Mouse (Mus musculus) gastrocnemius, postnatal 4 days (tissue): ENCODE measurements around the gene Anapc11. TPM values are rescaled to one million over a fixed set of nuclear protein-coding genes. Genes with fewer than 3 reads are reported as not detected.
A peak's percentile ranks its signal among the peaks of the same experiment; 100 is the strongest.

Experiments used
- DNase-seq, 2 experiments: peaks; one replicate each; pipeline ENCODE4 v3.0.0; 2021 to 2022; ENCODE audit warnings: low spot score in 2 of 2, mixed read lengths in 2 of 2
- total RNA-seq, 2 experiments: library from RNA; stranded (reverse); gene quantifications; 2 replicates each; pipeline ENCODE4 v1.2.3; 2021

Gene Anapc11
- total RNA-seq, 2 experiments from 2014 or later: 72.5 to 86.2 TPM

- peak; percentile 70 to 89 for DNase-seq
Measured at GRCm38 (mm10) chr11:120624680-120625111, 26.5 kb downstream of the Anapc11 start.

GRCm38 (mm10) chr11:120625152-120625775, 27.0 kb downstream of the Anapc11 start, which contains the start of gene Sirt7:
Gene Sirt7, minus strand, starts transcription at chr11:120625240.
- no peak for DNase-seq

GRCm38 (mm10) chr11:120626785-120627467, 28.7 kb downstream of the Anapc11 start:
- peak in 1 of 2 experiments; percentile 9 for DNase-seq

- DNase-seq: peak in 1 of 2 experiments; percentile 10
Measured at GRCm38 (mm10) chr11:120627468-120628300, 29.5 kb downstream of the Anapc11 start.

GRCm38 (mm10) chr11:120628601-120629340, 30.6 kb downstream of the Anapc11 start:
- DNase-seq: peak in 1 of 2 experiments; percentile 9

- DNase-seq: peak in 1 of 2 experiments; percentile 12
Measured at GRCm38 (mm10) chr11:120629341-120629730, 31.1 kb downstream of the Anapc11 start.

- DNase-seq: peak in 1 of 2 experiments; percentile 44
Measured at GRCm38 (mm10) chr11:120629911-120630310, 31.7 kb downstream of the Anapc11 start.

GRCm38 (mm10) chr11:120630401-120630871, 32.2 kb downstream of the Anapc11 start:
- DNase-seq: peak in 1 of 2 experiments; percentile 19

- DNase-seq: peak in 1 of 2 experiments; percentile 7
Measured at GRCm38 (mm10) chr11:120630881-120631725, 32.9 kb downstream of the Anapc11 start.

- peak in 1 of 2 experiments; percentile 7 for DNase-seq
Measured at GRCm38 (mm10) chr11:120631726-120632448, 33.7 kb downstream of the Anapc11 start.

GRCm38 (mm10) chr11:120632559-120633519, 34.6 kb downstream of the Anapc11 start:
- DNase-seq: peak; percentile 52 to 76

- peak; percentile 87 to 91 for DNase-seq
Measured at GRCm38 (mm10) chr11:120633520-120634343, 35.5 kb downstream of the Anapc11 start, which contains the start of gene Mafg. Gene Mafg, minus strand, starts transcription at chr11:120633600.

GRCm38 (mm10) chr11:120634810-120635209, 36.6 kb downstream of the Anapc11 start:
- no peak for DNase-seq

- DNase-seq: no peak
Measured at GRCm38 (mm10) chr11:120641255-120641654, 43.0 kb downstream of the Anapc11 start.

- DNase-seq: no peak
Measured at GRCm38 (mm10) chr11:120641869-120642268, 43.6 kb downstream of the Anapc11 start.

- DNase-seq: peak in 1 of 2 experiments; percentile 26
Measured at GRCm38 (mm10) chr11:120642939-120643600, 44.8 kb downstream of the Anapc11 start.
